Comparison of ENCODE assay signal across 28 mouse cellular contexts in genomic region chr14:79283952-79284351, GRCm38 (mm10). TPM values are rescaled to one million over a fixed set of nuclear protein-coding genes. Genes with fewer than 3 reads are reported as not detected.
DNase-seq lines count a peak whose midpoint lies in the region.
"Had no signal": no experiment of that assay in that cellular context is flagged by ENCODE, and none has a peak within 500 bp of the region (broad histone marks: within the 10 kb centered on the region; RNA-seq: fewer than 3 reads in every experiment).

No protein-coding gene starts in this region.

- H3K4me1 ChIP-seq in brown adipose tissue, adult 24 weeks (ENCODE audit: control insufficient read depth, insufficient read depth, insufficient read length, low read length): peaks cover 8% of the 10 kb centered on the region

- no peak overlapping the region for H3K4me3 ChIP-seq in brown adipose tissue, adult 24 weeks (ENCODE audit: insufficient read depth, low read depth, low read length)
- H3K4me3 ChIP-seq: embryonic facial prominence, embryonic 10.5 days; embryonic facial prominence, embryonic 12.5 days; forebrain, embryonic 13.5 days; forebrain, embryonic 15.5 days had no signal

- H3K27ac ChIP-seq in brown adipose tissue, adult 24 weeks (replicated peaks; ENCODE audit: low read depth, low read length): 0 out of 2 replicates have a peak overlapping the region, but pooled peaks have one; percentile 2
- H3K27ac ChIP-seq: embryonic facial prominence, embryonic 10.5 days; embryonic facial prominence, embryonic 12.5 days; forebrain, embryonic 13.5 days; forebrain, embryonic 15.5 days had no signal

- peak; percentile 17 to 49 for DNase-seq in layer of hippocampus, adult 18-20 months (ENCODE audit: low spot score in 2 of 2)
- DNase-seq in layer of hippocampus, postnatal 36 days: no peak
- peak; percentile 45 for DNase-seq in layer of hippocampus, adult 9-11 months
- no peak for DNase-seq in layer of hippocampus, postnatal 25 days (ENCODE audit: extremely low spot score in 1 of 2, low spot score in 1 of 2)
- DNase-seq in thymus, postnatal 25 days: peak; percentile 6
- DNase-seq in thymus, postnatal 0 days (ENCODE audit: low spot score): no peak
- no peak for DNase-seq in cerebellum, postnatal 10 days
- DNase-seq: adrenal gland, adult 2 months; adrenal gland, postnatal 10 days; adrenal gland, postnatal 25 days; cerebellum, adult 11 months; cerebellum, adult 18-20 months; cerebellum, adult 8-10 months; cerebellum, adult 9-11 months; cerebellum, postnatal 25 days; forebrain, postnatal 0 days had no signal

RNA-seq across cellular contexts. Expression of gene Rgcc, which starts 17.5 kb away (rescaled TPM):
- total RNA-seq in layer of hippocampus, adult 18-20 months (2021): 10 to 100 TPM; 41.4 to 42.2 TPM
- 10 to 100 TPM; 44.6 to 44.8 TPM for total RNA-seq in layer of hippocampus, postnatal 36 days (2021)
- total RNA-seq in layer of hippocampus, postnatal 25 days (2021): 10 to 100 TPM; 39.6 to 43.9 TPM
- 552 and 560 TPM in 2 replicates for polyA plus RNA-seq in thymus, postnatal 0 days (2015; fragmentation: Nextera tagmentation; extraction: Ambion mirVana)
- polyA plus RNA-seq in brown adipose tissue, adult 24 weeks (2012; ENCODE audit: insufficient read depth, insufficient read length, missing spikeins): 325 and 446 TPM in 2 replicates

RNA-seq across cellular contexts. Expression of gene Zfp957, which starts 36.8 kb away (rescaled TPM):
- not detected for total RNA-seq in layer of hippocampus, adult 18-20 months (2021)
- total RNA-seq in layer of hippocampus, postnatal 36 days (2021): not detected
- not detected for total RNA-seq in layer of hippocampus, postnatal 25 days (2021)
- polyA plus RNA-seq in thymus, postnatal 0 days (2015; fragmentation: Nextera tagmentation; extraction: Ambion mirVana): not detected in 2 replicates
- not detected in 2 replicates for polyA plus RNA-seq in brown adipose tissue, adult 24 weeks (2012; ENCODE audit: insufficient read depth, insufficient read length, missing spikeins)
- total RNA-seq: adrenal gland, adult 2 months; adrenal gland, postnatal 10 days; adrenal gland, postnatal 25 days; adrenal gland, postnatal 4 days; ES-E14; forebrain, postnatal 0 days; MEL had no signal
- polyA plus RNA-seq: adrenal gland, adult 2 months; C2C12; cortical plate, adult 2 months; embryonic facial prominence, embryonic 10.5 days; embryonic facial prominence, embryonic 12.5 days; embryonic facial prominence, embryonic 14.5 days; forebrain, embryonic 11.5 days; forebrain, embryonic 13.5 days; forebrain, embryonic 15.5 days; forebrain, postnatal 0 days had no signal

Comparison
In these comparisons a context has a peak if more than half of its experiments do, and no peak if none do; other contexts are left out.
1. DNase-seq: peak in layer of hippocampus, adult 18-20 months (2 of 2), layer of hippocampus, adult 9-11 months (single experiment) and thymus, postnatal 25 days (single experiment); none in layer of hippocampus, postnatal 36 days (0 of 2), layer of hippocampus, postnatal 25 days (0 of 2), thymus, postnatal 0 days (single experiment) and cerebellum, postnatal 10 days (0 of 2).